Mouse (Mus musculus) telencephalon, adult 2 months (tissue): ENCODE data around the gene Tirap.
"Not testable (repeated sequence)": the region's sequence is repeated elsewhere in the genome, so short reads cannot be mapped to it uniquely, and the experiment has no call there.

Experiments
- DNase-seq: peaks from one replicate; pipeline ENCODE4 v3.0.0-alpha.2; 2011; ENCODE audit warnings: low read depth, low spot score

Gene Tirap

DNA sequence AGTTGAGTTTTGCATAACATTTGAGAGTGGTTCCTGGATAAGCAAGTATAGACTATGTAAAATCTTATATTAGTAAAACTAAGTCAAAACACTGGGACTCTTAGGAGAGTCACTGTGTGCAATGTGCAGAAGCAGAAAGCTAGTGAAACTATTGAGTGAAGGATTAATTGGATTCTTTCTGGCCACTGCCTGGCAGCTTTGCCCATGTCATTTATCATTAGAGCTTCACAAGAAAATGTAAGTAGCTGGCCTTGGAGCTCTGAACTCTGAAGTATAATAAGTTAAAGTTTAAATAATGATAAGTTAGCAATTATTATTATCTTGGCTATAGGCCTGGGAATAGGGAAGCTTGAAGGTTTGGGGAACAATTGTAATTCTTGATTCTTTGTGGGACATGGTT lies 51.3 kb downstream of the Tirap start:
- not testable (repeated sequence) for DNase-seq

DNA sequence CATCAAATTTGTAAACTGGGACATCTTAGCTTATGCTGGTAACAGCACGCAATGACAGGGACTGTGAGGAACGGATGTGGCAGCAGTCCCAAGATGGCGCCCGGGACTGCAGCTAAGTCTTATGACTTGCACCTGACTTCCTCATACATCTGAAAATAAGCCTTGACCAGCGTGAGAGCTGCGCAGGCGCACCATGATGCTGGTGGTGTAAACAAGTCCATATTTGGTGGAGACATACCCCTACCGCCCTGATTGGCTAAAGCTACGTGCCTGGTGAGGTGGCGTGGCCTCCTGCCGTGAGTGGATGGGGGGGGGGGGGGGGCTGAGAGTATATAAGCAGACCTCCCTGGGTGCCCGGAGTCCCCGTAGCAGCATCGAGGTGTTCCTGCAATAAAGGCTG lies 52.8 kb downstream of the Tirap start:
- not testable (repeated sequence) for DNase-seq

DNA sequence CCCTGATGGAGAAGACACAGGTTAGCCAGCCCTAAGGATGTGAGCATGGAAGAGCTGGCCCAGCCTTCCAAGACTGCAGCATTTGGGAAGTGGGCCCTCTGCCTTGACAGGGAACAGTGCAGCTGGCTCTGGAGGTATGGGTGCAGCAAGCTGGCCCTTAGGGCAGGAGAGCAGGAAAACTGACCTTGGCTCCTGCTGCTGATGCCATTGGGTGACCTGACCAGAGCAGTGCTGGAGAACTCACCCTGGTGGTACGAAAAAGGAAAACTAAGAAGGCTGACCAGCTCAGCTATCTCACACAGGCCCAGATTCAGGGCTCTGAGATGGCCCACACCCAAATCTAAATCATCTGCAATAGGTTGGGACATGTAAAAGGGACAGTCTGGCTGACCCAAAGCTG lies 54.3 kb downstream of the Tirap start:
- no peak for DNase-seq

DNA sequence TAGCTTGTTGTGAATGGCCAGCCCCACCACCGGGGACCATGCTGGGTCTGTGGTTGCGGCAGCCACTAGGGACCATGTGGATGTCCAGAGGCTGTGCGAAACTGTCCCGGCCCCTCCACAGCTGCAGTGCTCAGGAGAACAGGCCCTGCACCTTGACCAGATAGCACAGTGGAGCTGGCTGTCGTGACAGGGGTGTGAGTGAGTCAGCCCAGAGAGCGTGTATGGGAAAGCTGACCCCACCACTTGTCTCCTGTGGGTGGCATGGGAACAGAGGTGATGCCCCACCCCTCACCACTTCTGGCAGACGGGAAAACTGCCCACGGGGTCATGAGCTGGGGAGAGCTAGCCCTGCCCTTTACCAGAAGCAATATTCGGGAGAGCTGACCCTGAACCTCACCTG lies 55.0 kb downstream of the Tirap start:
- no peak for DNase-seq

DNA sequence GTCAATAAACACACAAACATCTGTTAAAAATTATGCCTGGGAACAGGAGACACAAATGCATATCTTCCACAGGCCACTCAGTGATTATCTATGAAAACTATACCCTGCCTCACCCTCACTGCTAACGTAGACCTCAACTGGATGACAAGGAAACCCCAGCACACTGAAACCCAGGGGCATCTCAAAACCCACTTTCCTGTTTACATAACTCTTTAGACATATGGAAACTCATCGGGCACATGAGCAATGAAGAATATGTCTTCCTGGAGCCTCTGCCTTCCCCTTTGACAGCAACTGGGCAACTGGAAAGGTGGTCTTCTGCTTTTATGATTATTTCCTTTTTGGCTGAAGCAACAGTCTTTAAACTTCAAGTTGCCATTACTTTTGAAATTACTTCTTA lies 57.9 kb downstream of the Tirap start:
- DNase-seq: no peak

DNA sequence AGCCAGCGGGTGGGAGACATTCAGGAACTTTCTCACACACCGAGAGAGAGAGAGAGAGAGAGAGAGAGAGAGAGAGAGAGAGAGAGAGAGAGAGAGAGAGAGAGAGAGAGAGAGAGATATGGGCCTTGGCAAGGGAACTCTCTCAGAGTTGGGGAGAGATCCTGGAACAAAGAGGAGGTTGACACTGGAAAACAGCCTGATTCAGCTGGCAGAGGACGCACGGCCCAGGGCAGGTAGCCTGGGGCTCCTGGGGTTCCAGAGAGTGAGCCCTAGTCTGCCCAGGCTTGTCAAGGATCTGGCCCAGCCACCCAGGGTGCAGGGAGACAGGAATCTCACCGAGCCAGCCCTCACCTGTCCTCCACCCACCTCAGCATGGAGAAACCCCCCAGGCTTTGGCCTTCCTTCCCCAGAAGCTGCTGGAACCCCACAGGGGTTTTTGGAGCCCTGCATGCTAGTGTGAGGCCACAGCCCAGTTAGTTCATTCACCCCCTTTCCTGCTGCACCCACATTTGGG lies 60.8 kb downstream of the Tirap start:
- DNase-seq: no peak

DNA sequence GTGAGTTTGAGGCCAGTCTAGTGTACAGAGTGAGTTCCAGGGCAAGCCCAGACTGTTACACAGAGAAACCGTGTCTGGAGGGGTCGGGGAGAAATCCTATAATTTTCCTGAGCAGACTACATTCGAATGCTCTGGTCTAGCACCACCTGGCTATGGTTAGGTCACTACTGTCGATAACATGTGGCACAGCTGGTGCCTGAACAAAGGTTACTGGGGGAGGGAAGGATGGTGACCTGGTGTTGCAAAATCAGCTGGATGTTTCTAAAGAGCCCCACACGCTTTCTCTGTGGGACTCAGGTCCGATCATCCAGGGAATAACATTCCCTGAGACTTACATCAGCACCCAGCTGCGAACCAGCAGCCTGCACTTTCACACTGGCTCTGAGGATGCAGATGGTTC lies 62.1 kb downstream of the Tirap start:
- no peak for DNase-seq

DNA sequence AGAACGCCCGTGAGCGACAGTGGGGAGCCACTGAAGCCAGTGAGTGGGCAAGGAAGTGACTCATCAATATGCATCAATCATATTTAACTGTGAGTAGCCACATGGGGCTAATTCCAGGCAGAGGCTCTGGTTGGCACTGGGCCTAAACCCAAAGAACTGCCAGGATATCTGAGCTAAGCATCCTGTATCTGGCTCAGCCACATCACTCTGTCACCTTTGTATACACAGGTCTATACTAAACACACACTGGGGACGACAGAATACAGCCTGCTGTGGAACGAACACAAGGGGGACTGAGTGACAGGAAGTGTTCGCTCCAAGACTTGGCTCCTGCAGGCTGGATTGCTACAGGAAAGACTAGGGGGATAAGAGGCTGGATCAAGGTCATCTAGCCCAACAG lies 64.5 kb downstream of the Tirap start:
- DNase-seq: no peak
